In the genomic region with DNA sequence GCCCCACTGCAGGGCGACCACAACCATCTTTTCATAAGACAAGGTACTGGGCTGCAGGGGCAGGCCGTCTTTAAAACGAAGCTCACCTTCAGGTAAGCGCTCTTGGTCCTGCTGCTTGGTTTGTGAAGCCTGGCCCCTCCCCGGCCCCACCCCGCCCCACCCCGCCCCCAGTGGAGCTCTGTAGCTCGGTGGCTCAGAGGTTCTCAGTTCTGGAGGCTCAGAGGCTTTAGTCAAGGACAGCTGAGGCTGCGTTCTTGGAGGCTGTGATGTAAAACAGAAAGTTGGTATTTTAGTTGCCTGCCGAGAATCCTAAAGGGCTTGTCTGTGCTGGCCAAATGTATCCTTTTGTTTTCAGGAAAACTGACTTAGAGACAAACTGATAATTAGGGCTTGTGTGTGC, we compare ENCODE assay signal across 27 mouse cellular contexts. TPM values are rescaled to one million over a fixed set of nuclear protein-coding genes. Genes with fewer than 3 reads are reported as not detected.
DNase-seq lines count a peak whose midpoint lies in the region; ATAC-seq and TF ChIP-seq lines count a peak whose summit lies in the region.
"Had no signal": no experiment of that assay in that cellular context is flagged by ENCODE, and none has a peak within 500 bp of the region (broad histone marks: within the 10 kb centered on the region; RNA-seq: fewer than 3 reads in every experiment).

No protein-coding gene starts in this region.

- WGBS in embryonic facial prominence, embryonic 14.5 days = 74% methylated on average over 10 of the region's 10 CpGs
- WGBS in embryonic facial prominence, embryonic 10.5 days = 81% methylated on average over 10 of the region's 10 CpGs
- 61% methylated on average over 10 of the region's 10 CpGs for WGBS in stomach, postnatal 0 days
- WGBS in neural tube, embryonic 15.5 days = 87% methylated on average over 10 of the region's 10 CpGs

- no peak for TF ChIP-seq RAD21 in CH12.LX (IDR thresholded peaks at IDR 0.05; ENCODE audit: low read depth, low read length)

- peak; percentile 50; the same call in 1 of the 2 replicates for ATAC-seq in embryonic facial prominence, embryonic 14.5 days (ENCODE audit: low read depth)
- ATAC-seq in stomach, postnatal 0 days (ENCODE audit: low FRiP score, low TSS enrichment) = no peak
- ATAC-seq in neural tube, embryonic 15.5 days (ENCODE audit: low FRiP score) = no peak
- ATAC-seq: activated CD4-positive, CD25-positive, alpha-beta regulatory T cell, adult 4 months; CD4-positive, CD25-positive, alpha-beta regulatory T cell, adult 4 months; forebrain, embryonic 14.5 days; forebrain, embryonic 16.5 days had no signal

- no peaks in the 10 kb centered on the region for H3K9me3 ChIP-seq in embryonic facial prominence, embryonic 14.5 days (ENCODE audit: control insufficient read depth, low read length)
- no peaks in the 10 kb centered on the region for H3K9me3 ChIP-seq in embryonic facial prominence, embryonic 10.5 days
- peaks cover 9% of the 10 kb centered on the region for H3K9me3 ChIP-seq in CH12.LX (replicated peaks; ENCODE audit: low read length)
- H3K9me3 ChIP-seq in stomach, postnatal 0 days (ENCODE audit: control insufficient read depth, low read length) = no peaks in the 10 kb centered on the region
- H3K9me3 ChIP-seq in neural tube, embryonic 15.5 days (replicated peaks) = no peaks in the 10 kb centered on the region
- H3K9me3 ChIP-seq: embryonic facial prominence, embryonic 12.5 days; embryonic facial prominence, embryonic 15.5 days; forebrain, embryonic 10.5 days; forebrain, embryonic 12.5 days had no signal

- no peaks in the 10 kb centered on the region for H3K4me1 ChIP-seq in embryonic facial prominence, embryonic 14.5 days (ENCODE audit: control insufficient read depth, insufficient read depth, low read length)
- no peaks in the 10 kb centered on the region for H3K4me1 ChIP-seq in embryonic facial prominence, embryonic 10.5 days
- H3K4me1 ChIP-seq in CH12.LX (ENCODE audit: control insufficient read depth in 1 of 2, insufficient read depth in 2 of 2) = peaks cover 18 to 43% of the 10 kb centered on the region in 2 experiments
- H3K4me1 ChIP-seq in stomach, postnatal 0 days (replicated peaks; ENCODE audit: control insufficient read depth, insufficient read depth) = no peaks in the 10 kb centered on the region
- no peaks in the 10 kb centered on the region for H3K4me1 ChIP-seq in neural tube, embryonic 15.5 days
- H3K4me1 ChIP-seq: embryonic facial prominence, embryonic 12.5 days; embryonic facial prominence, embryonic 15.5 days; forebrain, embryonic 10.5 days; forebrain, embryonic 12.5 days had no signal

- no peaks in the 10 kb centered on the region for H3K27me3 ChIP-seq in embryonic facial prominence, embryonic 14.5 days (replicated peaks; ENCODE audit: control insufficient read depth, insufficient read depth, low read length)
- H3K27me3 ChIP-seq in embryonic facial prominence, embryonic 10.5 days (replicated peaks; ENCODE audit: low read depth, poor library complexity, severe bottlenecking) = no peaks in the 10 kb centered on the region
- H3K27me3 ChIP-seq in CH12.LX (replicated peaks) = no peaks in the 10 kb centered on the region
- no peaks in the 10 kb centered on the region for H3K27me3 ChIP-seq in stomach, postnatal 0 days (ENCODE audit: control insufficient read depth, insufficient read depth, low read length)
- H3K27me3 ChIP-seq in neural tube, embryonic 15.5 days (replicated peaks) = no peaks in the 10 kb centered on the region
- H3K27me3 ChIP-seq: embryonic facial prominence, embryonic 12.5 days; embryonic facial prominence, embryonic 15.5 days; forebrain, embryonic 12.5 days had no signal

- in situ Hi-C loops in CH12.LX (cut with MboI; ENCODE audit: low pct_ligation_motif_present, low pct_unique_long_range_greater_than_20kb, low sequenced_read_pairs) = no loop called here

- no peaks in the 10 kb centered on the region; the same call in 1 of the 2 replicates for H3K79me2 ChIP-seq in CH12.LX (replicated peaks; ENCODE audit: control insufficient read depth, extremely low read depth, insufficient read depth, poor library complexity, severe bottlenecking)

- TF ChIP-seq POLR2A in CH12.LX (IDR thresholded peaks at IDR 0.05; ENCODE audit: low read depth, low read length) = no peak

- DNase-seq in embryonic facial prominence, embryonic 14.5 days (ENCODE audit: low spot score) = peak; percentile 7
- DNase-seq in embryonic facial prominence, embryonic 10.5 days (ENCODE audit: low spot score) = no peak
- DNase-seq in CH12.LX (ENCODE audit: extremely low read depth) = peak; percentile 58
- peak; percentile 47 for DNase-seq in brain, adult 2 months (ENCODE audit: low read depth, low spot score)
- DNase-seq in stomach, postnatal 0 days (ENCODE audit: low spot score) = peak; percentile 30
- DNase-seq in neural tube, embryonic 10.5 days (ENCODE audit: extremely low spot score, low spot score) = no peak
- DNase-seq: adrenal gland, adult 8-10 months; adrenal gland, postnatal 14 days; adrenal gland, postnatal 36 days; B cell, adult 2 months; cerebellum, adult 11 months; cerebellum, adult 18-20 months; cerebellum, adult 8-10 months; cerebellum, adult 9-11 months; cerebellum, postnatal 14 days; cerebellum, postnatal 36 days; embryo, embryonic 11 days had no signal

- H3K9ac ChIP-seq in embryonic facial prominence, embryonic 14.5 days (ENCODE audit: low read depth, low read length) = no peak overlapping the region
- no peak overlapping the region for H3K9ac ChIP-seq in CH12.LX (ENCODE audit: insufficient read depth, low read depth)
- H3K9ac ChIP-seq in stomach, postnatal 0 days (ENCODE audit: low read length) = no peak overlapping the region
- H3K9ac ChIP-seq in neural tube, embryonic 15.5 days (replicated peaks) = no peak overlapping the region
- H3K9ac ChIP-seq: embryonic facial prominence, embryonic 12.5 days; embryonic facial prominence, embryonic 15.5 days; forebrain, embryonic 12.5 days had no signal

- dilution Hi-C loops in CH12.LX (cut with MboI; ENCODE audit: extremely low pct_ligation_motif_present, extremely low pct_unique_long_range_greater_than_20kb, low sequenced_read_pairs) = no loop called here

- H3K4me2 ChIP-seq in embryonic facial prominence, embryonic 14.5 days (ENCODE audit: low read depth, low read length) = no peak overlapping the region
- H3K4me2 ChIP-seq in CH12.LX (ENCODE audit: insufficient read depth, low read depth, poor library complexity, severe bottlenecking) = 0 out of 2 replicates have a peak overlapping the region, but pooled peaks have one; percentile 8
- H3K4me2 ChIP-seq in stomach, postnatal 0 days (replicated peaks; ENCODE audit: low read depth) = no peak overlapping the region
- no peak overlapping the region for H3K4me2 ChIP-seq in neural tube, embryonic 15.5 days
- H3K4me2 ChIP-seq: embryonic facial prominence, embryonic 12.5 days; embryonic facial prominence, embryonic 15.5 days; forebrain, embryonic 12.5 days had no signal

- no peak for TF ChIP-seq EP300 in CH12.LX (IDR thresholded peaks at IDR 0.05; ENCODE audit: low read length)
- TF ChIP-seq EP300 in stomach, postnatal 0 days (optimal IDR thresholded peaks at IDR 0.05) = no peak

- H3K4me3 ChIP-seq in embryonic facial prominence, embryonic 14.5 days (ENCODE audit: low read depth, low read length) = no peak overlapping the region
- H3K4me3 ChIP-seq in embryonic facial prominence, embryonic 10.5 days = no peak overlapping the region
- H3K4me3 ChIP-seq in CH12.LX (replicated peaks in 1 of 3; ENCODE audit: low read depth in 2 of 3, low read length in 2 of 3, poor library complexity in 1 of 3) = no peak overlapping the region
- no peak overlapping the region for H3K4me3 ChIP-seq in stomach, postnatal 0 days (ENCODE audit: low read depth, low read length)
- H3K4me3 ChIP-seq in neural tube, embryonic 15.5 days (replicated peaks) = no peak overlapping the region
- H3K4me3 ChIP-seq: embryonic facial prominence, embryonic 12.5 days; embryonic facial prominence, embryonic 15.5 days; erythroblast, embryonic 14.5 days; forebrain, embryonic 10.5 days; forebrain, embryonic 12.5 days had no signal

- H3K27ac ChIP-seq in embryonic facial prominence, embryonic 14.5 days (replicated peaks; ENCODE audit: low read depth, low read length) = no peak overlapping the region
- H3K27ac ChIP-seq in embryonic facial prominence, embryonic 10.5 days (replicated peaks) = no peak overlapping the region
- peak overlapping the region; percentile 33; the same call in 1 of the 2 replicates for H3K27ac ChIP-seq in CH12.LX (ENCODE audit: insufficient read depth, low read depth)
- H3K27ac ChIP-seq in stomach, postnatal 0 days (replicated peaks) = no peak overlapping the region
- H3K27ac ChIP-seq in neural tube, embryonic 15.5 days (replicated peaks) = no peak overlapping the region
- H3K27ac ChIP-seq: embryonic facial prominence, embryonic 12.5 days; embryonic facial prominence, embryonic 15.5 days; forebrain, embryonic 10.5 days; forebrain, embryonic 12.5 days had no signal

- H3K36me3 ChIP-seq in embryonic facial prominence, embryonic 14.5 days (ENCODE audit: control insufficient read depth, insufficient read depth, low read length) = peaks cover 99% of the 10 kb centered on the region
- H3K36me3 ChIP-seq in embryonic facial prominence, embryonic 10.5 days (replicated peaks) = peaks cover 99% of the 10 kb centered on the region
- peaks cover 69 to 76% of the 10 kb centered on the region in 2 experiments for H3K36me3 ChIP-seq in CH12.LX (replicated peaks in 1 of 2; ENCODE audit: control insufficient read depth in 1 of 2, insufficient read depth in 1 of 2, low read length in 1 of 2)
- H3K36me3 ChIP-seq in stomach, postnatal 0 days (ENCODE audit: control insufficient read depth, insufficient read depth, low read length) = peaks cover 43% of the 10 kb centered on the region
- peaks cover 96% of the 10 kb centered on the region for H3K36me3 ChIP-seq in neural tube, embryonic 15.5 days

- TF ChIP-seq CTCF in CH12.LX (conservative IDR thresholded peaks at IDR 0.05 in 1 of 2, IDR thresholded peaks at IDR 0.05 in 1 of 2; ENCODE audit: low read depth in 2 of 2, low read length in 2 of 2) = no peak
- no peak for TF ChIP-seq CTCF in stomach, postnatal 0 days (IDR thresholded peaks at IDR 0.05; ENCODE audit: low read depth)

RNA-seq across cellular contexts. Expression of gene Leo1, which starts 14.4 kb away (rescaled TPM):
- polyA plus RNA-seq in embryonic facial prominence, embryonic 14.5 days (2014; fragmentation: Nextera tagmentation; extraction: Ambion mirVana) = 34.9 and 35.7 TPM in 2 replicates
- polyA plus RNA-seq in embryonic facial prominence, embryonic 10.5 days (2016; fragmentation: Nextera tagmentation; extraction: Ambion mirVana) = 53.9 and 57.7 TPM in 2 replicates
- total RNA-seq in CH12.LX (2012; rRNA removed) (49.9 and 59.7 TPM in 2 replicates), CH12.LX (2014; rRNA removed) (43.1 and 46.7 TPM in 2 replicates)
- 60.7 and 73.4 TPM in 2 replicates for polyA plus RNA-seq in CH12.LX (2012; ENCODE audit: insufficient read length, low read depth)
- polyA plus RNA-seq in stomach, postnatal 0 days (2015; fragmentation: Nextera tagmentation; extraction: Ambion mirVana) = 16.1 and 17.8 TPM in 2 replicates
- 39.9 and 43.4 TPM in 2 replicates for polyA plus RNA-seq in neural tube, embryonic 15.5 days (2015; fragmentation: Nextera tagmentation; extraction: Ambion mirVana)

RNA-seq across cellular contexts. Expression of gene Mapk6, which starts 45.9 kb away (rescaled TPM):
- 60.4 and 71.6 TPM in 2 replicates for polyA plus RNA-seq in embryonic facial prominence, embryonic 14.5 days (2014; fragmentation: Nextera tagmentation; extraction: Ambion mirVana)
- 149 and 151 TPM in 2 replicates for polyA plus RNA-seq in embryonic facial prominence, embryonic 10.5 days (2016; fragmentation: Nextera tagmentation; extraction: Ambion mirVana)
- total RNA-seq in CH12.LX (2012; rRNA removed) (34.2 and 41.0 TPM in 2 replicates), CH12.LX (2014; rRNA removed) (20.9 and 23.3 TPM in 2 replicates)
- polyA plus RNA-seq in CH12.LX (2012; ENCODE audit: insufficient read length, low read depth) = 53.5 and 62.2 TPM in 2 replicates
- polyA plus RNA-seq in stomach, postnatal 0 days (2015; fragmentation: Nextera tagmentation; extraction: Ambion mirVana) = 28.9 and 29.0 TPM in 2 replicates
- polyA plus RNA-seq in neural tube, embryonic 15.5 days (2015; fragmentation: Nextera tagmentation; extraction: Ambion mirVana) = 133 and 150 TPM in 2 replicates

Comparison
In these comparisons a context has a peak if more than half of its experiments do, and no peak if none do; other contexts are left out.
1. DNase-seq: peak in embryonic facial prominence, embryonic 14.5 days (single experiment), CH12.LX (single experiment), brain, adult 2 months (single experiment) and stomach, postnatal 0 days (single experiment); none in embryonic facial prominence, embryonic 10.5 days (single experiment) and neural tube, embryonic 10.5 days (single experiment).